Mouse (Mus musculus) urinary bladder, postnatal 10 days (tissue): ENCODE results near the gene Scn8a.

ENCODE experiments used
- DNase-seq: peaks from one replicate; pipeline ENCODE4 v3.0.0; 2022; ENCODE audit warnings: low spot score

The Scn8a gene

GRCm38 (mm10) chr15:101070762-101071161 is 201.1 kb downstream of the Scn8a start:
- no peak for DNase-seq

GRCm38 (mm10) chr15:101072736-101073135 is 203.1 kb downstream of the Scn8a start:
- no peak for DNase-seq

GRCm38 (mm10) chr15:101074067-101074466 is 204.4 kb downstream of the Scn8a start:
- no peak for DNase-seq

- DNase-seq, result no peak
These were observed 205.5 kb downstream of the Scn8a start for GRCm38 (mm10) chr15:101075150-101075549.

GRCm38 (mm10) chr15:101075656-101076055 is 206.0 kb downstream of the Scn8a start:
- DNase-seq, result no peak

- no peak for DNase-seq
These were observed 206.7 kb downstream of the Scn8a start for GRCm38 (mm10) chr15:101076071-101077000.

GRCm38 (mm10) chr15:101077001-101077812 is 207.5 kb downstream of the Scn8a start:
- no peak for DNase-seq

- no peak for DNase-seq
These were observed 208.4 kb downstream of the Scn8a start, which contains the start of gene Fignl2 for GRCm38 (mm10) chr15:101077813-101078730. Gene Fignl2, minus strand, starts transcription at chr15:101078567.

GRCm38 (mm10) chr15:101078731-101079156 is 209.1 kb downstream of the Scn8a start:
- DNase-seq, result peak; percentile 45

- no peak for DNase-seq
These were observed 210.4 kb downstream of the Scn8a start for GRCm38 (mm10) chr15:101080031-101080520.

- no peak for DNase-seq
These were observed 211.4 kb downstream of the Scn8a start for GRCm38 (mm10) chr15:101081035-101081548.

- DNase-seq, result no peak
These were observed 212.6 kb downstream of the Scn8a start for GRCm38 (mm10) chr15:101082236-101082635.

GRCm38 (mm10) chr15:101084499-101084898 is 214.8 kb downstream of the Scn8a start:
- no peak for DNase-seq

- DNase-seq, result no peak
These were observed 216.8 kb downstream of the Scn8a start for GRCm38 (mm10) chr15:101086451-101086850.

GRCm38 (mm10) chr15:101086956-101087355 is 217.3 kb downstream of the Scn8a start:
- no peak for DNase-seq

GRCm38 (mm10) chr15:101088291-101088690 is 218.6 kb downstream of the Scn8a start:
- no peak for DNase-seq

- no peak for DNase-seq
These were observed 221.9 kb downstream of the Scn8a start for GRCm38 (mm10) chr15:101091551-101091950.

- no peak for DNase-seq
These were observed 222.6 kb downstream of the Scn8a start for GRCm38 (mm10) chr15:101092121-101092828.

- no peak for DNase-seq
These were observed 223.4 kb downstream of the Scn8a start for GRCm38 (mm10) chr15:101092829-101093648.

- no peak for DNase-seq
These were observed 224.3 kb downstream of the Scn8a start for GRCm38 (mm10) chr15:101093988-101094387.
